Mouse (Mus musculus): ENCODE results near the gene Mrap2.

- no peak for TF ChIP-seq TAL1 (IDR thresholded peaks at IDR 0.05; ENCODE audit: low read length)
- TF ChIP-seq GATA1 (IDR thresholded peaks at IDR 0.05; ENCODE audit: low read length), result no peak
These were observed 1.0 kb upstream of the Mrap2 start for GRCm38 (mm10) chr9:87143076-87143475.
